Mouse (Mus musculus) heart, postnatal 0 days (tissue): ENCODE results near the gene Prrc2a.

Experiments used
- CTCF ChIP-seq: IDR thresholded peaks from 2 replicates; pipeline ENCODE4 v1.5.1; 2016; ENCODE audit warnings: antibody characterized with exemption, control low read depth, low read depth
- EP300 ChIP-seq: IDR thresholded peaks from 2 replicates; pipeline ENCODE4 v1.6.1; 2016; ENCODE audit warnings: antibody characterized with exemption, low read depth

DNA sequence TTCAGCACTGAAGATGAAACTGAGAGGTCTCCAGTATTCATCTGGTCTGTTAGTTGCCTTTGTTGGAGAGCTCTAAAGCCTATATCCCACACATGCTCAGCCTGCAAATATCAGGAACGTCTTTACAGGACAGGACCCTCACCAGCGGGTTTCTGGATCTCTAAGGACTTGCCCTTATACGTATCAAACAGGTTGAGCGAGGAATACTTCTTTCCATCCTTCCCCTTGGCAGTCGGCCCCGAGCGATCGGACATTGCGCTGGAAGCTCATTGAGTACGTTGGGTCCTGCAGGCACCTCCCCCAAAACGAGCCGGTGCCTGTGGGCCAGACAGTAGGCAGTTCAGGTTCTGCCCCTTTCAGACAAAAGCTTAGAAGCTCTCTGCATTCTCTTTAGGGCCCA, 2.0 kb downstream of the Prrc2a start:
- TF ChIP-seq CTCF (no peak), EP300 (no peak)
